Mouse (Mus musculus): ENCODE measurements around the gene Fkbp9. TPM values are rescaled to one million over a fixed set of nuclear protein-coding genes. Genes with fewer than 3 reads are reported as not detected.
A peak's percentile ranks its signal among the peaks of the same experiment; 100 is the strongest.

Gene Fkbp9
- polyA plus RNA-seq, 1 experiment from 2014 or later, result 38.0 TPM

GRCm38 (mm10) chr6:56832830-56833229 is 971 bp downstream of the Fkbp9 start:
- Histone ChIP-seq H3K27me3 (replicated peaks; ENCODE audit: control insufficient read depth, insufficient read depth, low read length) (no peaks in the 10 kb centered on the region), H3K36me3 (ENCODE audit: control insufficient read depth, insufficient read depth) (no peaks in the 10 kb centered on the region), H3K4me1 (replicated peaks; ENCODE audit: control insufficient read depth, insufficient read depth, low read length) (no peaks in the 10 kb centered on the region), H3K4me3 (ENCODE audit: low read depth, low read length) (peak overlapping the region; percentile 62), H3K27ac (ENCODE audit: low read depth, low read length) (no peak overlapping the region), H3K9me3 (ENCODE audit: control insufficient read depth) (no peaks in the 10 kb centered on the region), H3K4me2 (replicated peaks; ENCODE audit: low read depth) (peak overlapping the region; percentile 92; the same call in 1 of the 2 replicates), H3K9ac (ENCODE audit: low read depth, low read length) (peak overlapping the region; percentile 54; the same call in 1 of the 2 replicates)
- TF ChIP-seq CTCF (IDR thresholded peaks at IDR 0.05; ENCODE audit: low read depth), result no peak
- no peak for ATAC-seq

GRCm38 (mm10) chr6:56834769-56835168 is 2.9 kb downstream of the Fkbp9 start:
- Histone ChIP-seq H3K36me3 (ENCODE audit: control insufficient read depth, insufficient read depth) (no peaks in the 10 kb centered on the region), H3K9me3 (ENCODE audit: control insufficient read depth) (no peaks in the 10 kb centered on the region), H3K4me3 (ENCODE audit: low read depth, low read length) (no peak overlapping the region), H3K27me3 (replicated peaks; ENCODE audit: control insufficient read depth, insufficient read depth, low read length) (no peaks in the 10 kb centered on the region), H3K4me1 (replicated peaks; ENCODE audit: control insufficient read depth, insufficient read depth, low read length) (no peaks in the 10 kb centered on the region), H3K27ac (ENCODE audit: low read depth, low read length) (no peak overlapping the region), H3K4me2 (replicated peaks; ENCODE audit: low read depth) (no peak overlapping the region), H3K9ac (ENCODE audit: low read depth, low read length) (no peak overlapping the region)
- ATAC-seq, result no peak
- TF ChIP-seq CTCF (IDR thresholded peaks at IDR 0.05; ENCODE audit: low read depth), result no peak
- WGBS, result 76% methylated on average over 5 of the region's 5 CpGs

GRCm38 (mm10) chr6:56835532-56835931 is 3.7 kb downstream of the Fkbp9 start:
- TF ChIP-seq CTCF (IDR thresholded peaks at IDR 0.05; ENCODE audit: low read depth), result peak; percentile 12; the same call in 1 of the 2 replicates
- no peaks in the 10 kb centered on the region for H3K36me3 ChIP-seq (ENCODE audit: control insufficient read depth, insufficient read depth)

GRCm38 (mm10) chr6:56837166-56837565 is 5.3 kb downstream of the Fkbp9 start:
- no peak overlapping the region for H3K4me3 ChIP-seq (ENCODE audit: low read depth, low read length)
- TF ChIP-seq CTCF (IDR thresholded peaks at IDR 0.05; ENCODE audit: low read depth), result no peak
- 95% methylated on average over 12 of the region's 12 CpGs for WGBS
- H3K9me3 ChIP-seq (ENCODE audit: control insufficient read depth), result no peaks in the 10 kb centered on the region
- no peak overlapping the region for H3K9ac ChIP-seq (ENCODE audit: low read depth, low read length)
- ATAC-seq, result no peak
- no peaks in the 10 kb centered on the region for H3K36me3 ChIP-seq (ENCODE audit: control insufficient read depth, insufficient read depth)
- no peaks in the 10 kb centered on the region for H3K27me3 ChIP-seq (replicated peaks; ENCODE audit: control insufficient read depth, insufficient read depth, low read length)
- no peak overlapping the region for H3K27ac ChIP-seq (ENCODE audit: low read depth, low read length)
- H3K4me1 ChIP-seq (replicated peaks; ENCODE audit: control insufficient read depth, insufficient read depth, low read length), result no peaks in the 10 kb centered on the region
- no peak overlapping the region for H3K4me2 ChIP-seq (replicated peaks; ENCODE audit: low read depth)

More at GRCm38 (mm10) chr6:56835532-56835931, 3.7 kb downstream of the Fkbp9 start:
- Histone ChIP-seq H3K4me3 (ENCODE audit: low read depth, low read length) (no peak overlapping the region), H3K27me3 (replicated peaks; ENCODE audit: control insufficient read depth, insufficient read depth, low read length) (no peaks in the 10 kb centered on the region), H3K27ac (ENCODE audit: low read depth, low read length) (no peak overlapping the region), H3K9ac (ENCODE audit: low read depth, low read length) (no peak overlapping the region), H3K4me2 (replicated peaks; ENCODE audit: low read depth) (no peak overlapping the region), H3K9me3 (ENCODE audit: control insufficient read depth) (no peaks in the 10 kb centered on the region), H3K4me1 (replicated peaks; ENCODE audit: control insufficient read depth, insufficient read depth, low read length) (no peaks in the 10 kb centered on the region)
- 89% methylated on average over 10 of the region's 10 CpGs for WGBS
- no peak for ATAC-seq

GRCm38 (mm10) chr6:56837621-56838020 is 5.8 kb downstream of the Fkbp9 start:
- ATAC-seq, result no peak
- no peak overlapping the region for H3K4me2 ChIP-seq (replicated peaks; ENCODE audit: low read depth)
- WGBS, result 88% methylated on average over 3 of the region's 3 CpGs

GRCm38 (mm10) chr6:56843229-56843628 is 11.4 kb downstream of the Fkbp9 start:
- Histone ChIP-seq H3K4me2 (replicated peaks; ENCODE audit: low read depth) (no peak overlapping the region), H3K27me3 (replicated peaks; ENCODE audit: control insufficient read depth, insufficient read depth, low read length) (no peaks in the 10 kb centered on the region), H3K9me3 (ENCODE audit: control insufficient read depth) (no peaks in the 10 kb centered on the region), H3K4me1 (replicated peaks; ENCODE audit: control insufficient read depth, insufficient read depth, low read length) (no peaks in the 10 kb centered on the region), H3K36me3 (ENCODE audit: control insufficient read depth, insufficient read depth) (no peaks in the 10 kb centered on the region), H3K4me3 (ENCODE audit: low read depth, low read length) (no peak overlapping the region), H3K27ac (ENCODE audit: low read depth, low read length) (no peak overlapping the region), H3K9ac (ENCODE audit: low read depth, low read length) (no peak overlapping the region)
- ATAC-seq, result no peak
- 89% methylated on average over 3 of the region's 3 CpGs for WGBS
- TF ChIP-seq CTCF (IDR thresholded peaks at IDR 0.05; ENCODE audit: low read depth), result no peak

More at GRCm38 (mm10) chr6:56837621-56838020, 5.8 kb downstream of the Fkbp9 start:
- no peak for TF ChIP-seq CTCF (IDR thresholded peaks at IDR 0.05; ENCODE audit: low read depth)
- Histone ChIP-seq H3K9me3 (ENCODE audit: control insufficient read depth) (no peaks in the 10 kb centered on the region), H3K36me3 (ENCODE audit: control insufficient read depth, insufficient read depth) (no peaks in the 10 kb centered on the region), H3K4me3 (ENCODE audit: low read depth, low read length) (no peak overlapping the region), H3K9ac (ENCODE audit: low read depth, low read length) (no peak overlapping the region), H3K4me1 (replicated peaks; ENCODE audit: control insufficient read depth, insufficient read depth, low read length) (no peaks in the 10 kb centered on the region), H3K27ac (ENCODE audit: low read depth, low read length) (no peak overlapping the region), H3K27me3 (replicated peaks; ENCODE audit: control insufficient read depth, insufficient read depth, low read length) (no peaks in the 10 kb centered on the region)

GRCm38 (mm10) chr6:56844365-56844764 is 12.5 kb downstream of the Fkbp9 start:
- Histone ChIP-seq H3K27ac (ENCODE audit: low read depth, low read length) (no peak overlapping the region), H3K9me3 (ENCODE audit: control insufficient read depth) (no peaks in the 10 kb centered on the region), H3K4me3 (ENCODE audit: low read depth, low read length) (no peak overlapping the region), H3K4me1 (replicated peaks; ENCODE audit: control insufficient read depth, insufficient read depth, low read length) (no peaks in the 10 kb centered on the region), H3K36me3 (ENCODE audit: control insufficient read depth, insufficient read depth) (no peaks in the 10 kb centered on the region), H3K9ac (ENCODE audit: low read depth, low read length) (no peak overlapping the region), H3K27me3 (replicated peaks; ENCODE audit: control insufficient read depth, insufficient read depth, low read length) (no peaks in the 10 kb centered on the region), H3K4me2 (replicated peaks; ENCODE audit: low read depth) (no peak overlapping the region)
- TF ChIP-seq CTCF (IDR thresholded peaks at IDR 0.05; ENCODE audit: low read depth), result no peak
- WGBS, result 71% methylated on average over 2 of the region's 2 CpGs
- no peak for ATAC-seq

Data from intestine, postnatal 0 days (tissue).